Mouse (Mus musculus) heart, adult 9 months (tissue): ENCODE results near the gene AC109138.7.
"Not testable (repeated sequence)": the region's sequence is repeated elsewhere in the genome, so short reads cannot be mapped to it uniquely, and the experiment has no call there.

Experiments
- DNase-seq, 2 experiments: peaks; one replicate each; pipeline ENCODE4 v3.0.0; 2022; ENCODE audit warnings: low spot score in 2 of 2

The AC109138.7 gene

GRCm38 (mm10) chr19:4247010-4247409, 32.9 kb downstream of the AC109138.7 start:
- no peak for DNase-seq

- not testable (repeated sequence) for DNase-seq
Observed at GRCm38 (mm10) chr19:4248683-4249082, 34.5 kb downstream of the AC109138.7 start.

DNA sequence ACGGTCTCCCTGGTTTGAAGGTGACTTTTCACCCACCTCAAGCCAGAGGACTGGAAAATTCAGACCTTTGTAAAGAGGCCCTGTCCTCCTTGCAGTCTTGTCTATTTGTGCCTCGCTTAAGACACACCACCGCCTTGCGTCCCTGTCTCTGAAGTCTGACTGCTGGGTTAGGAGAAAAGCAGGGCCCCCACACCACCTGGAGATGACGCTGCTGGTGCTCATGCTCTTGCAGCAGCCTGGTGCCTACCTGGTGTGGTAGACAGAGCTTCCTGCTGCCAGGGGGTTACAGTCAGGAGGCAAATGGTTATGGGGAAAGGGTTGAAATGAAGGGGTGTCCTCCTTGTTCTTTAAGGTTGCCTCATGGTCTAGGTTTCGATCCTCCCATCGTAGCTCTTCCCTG, 40.1 kb downstream of the AC109138.7 start:
- DNase-seq: no peak

GRCm38 (mm10) chr19:4255583-4256162, 41.5 kb downstream of the AC109138.7 start:
- no peak for DNase-seq

DNA sequence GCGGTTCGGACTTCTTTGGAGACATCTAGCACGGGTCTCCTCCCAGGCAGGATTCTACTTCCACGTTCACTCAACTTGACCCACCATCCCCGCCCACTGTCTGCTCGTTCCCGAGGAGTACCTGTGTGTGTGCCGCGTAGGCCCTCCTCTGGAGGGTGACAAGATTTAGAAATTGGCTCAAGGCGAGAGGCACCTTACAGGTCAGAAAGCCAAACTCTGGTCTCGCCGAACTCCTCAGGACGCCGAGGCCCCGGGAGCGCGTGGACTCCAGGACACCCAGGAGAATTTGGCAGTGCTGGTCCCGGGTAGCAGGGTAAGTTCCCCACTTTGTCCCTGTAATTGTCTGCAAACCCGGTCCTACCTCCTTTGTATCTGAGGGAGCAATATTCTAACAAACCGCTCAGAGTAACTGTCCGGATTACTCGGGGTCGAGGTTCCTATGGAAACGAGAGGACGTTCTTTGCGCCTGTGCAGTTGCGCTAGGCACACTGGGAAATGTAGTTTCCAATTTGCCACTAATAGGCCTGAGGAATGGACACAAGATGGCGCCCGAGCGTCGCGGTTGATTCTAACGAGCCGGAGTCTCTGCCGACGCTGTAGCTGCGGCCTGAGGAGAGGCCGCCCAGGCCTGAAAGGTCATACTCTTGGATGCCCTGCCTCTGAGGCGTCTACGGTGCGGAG, 43.2 kb downstream of the AC109138.7 start:
- peak; percentile 89 to 94 for DNase-seq

- no peak for DNase-seq
Observed at GRCm38 (mm10) chr19:4257897-4258252, 43.7 kb downstream of the AC109138.7 start.

GRCm38 (mm10) chr19:4261038-4261698, 47.0 kb downstream of the AC109138.7 start:
- no peak for DNase-seq

DNA sequence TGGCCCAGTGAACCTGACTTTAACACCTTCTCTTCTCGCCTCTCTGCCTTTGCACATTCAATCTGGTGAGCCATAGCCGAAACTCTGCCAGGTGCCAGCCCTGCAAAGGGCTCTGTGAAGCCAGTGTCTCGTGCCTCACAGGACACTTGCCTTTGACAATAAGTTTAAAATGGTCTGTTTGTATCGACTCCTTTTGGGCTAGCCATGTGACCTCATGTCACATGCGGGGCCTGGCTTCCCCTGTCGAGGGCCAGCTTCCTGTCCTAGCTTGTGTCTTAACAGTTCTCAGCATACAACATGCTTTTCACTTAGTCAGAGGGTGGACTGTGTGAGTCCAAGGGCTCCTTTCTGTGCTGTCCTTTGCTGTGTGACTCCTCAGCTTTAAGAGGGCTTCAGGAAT, 48.6 kb downstream of the AC109138.7 start:
- DNase-seq: no peak

DNA sequence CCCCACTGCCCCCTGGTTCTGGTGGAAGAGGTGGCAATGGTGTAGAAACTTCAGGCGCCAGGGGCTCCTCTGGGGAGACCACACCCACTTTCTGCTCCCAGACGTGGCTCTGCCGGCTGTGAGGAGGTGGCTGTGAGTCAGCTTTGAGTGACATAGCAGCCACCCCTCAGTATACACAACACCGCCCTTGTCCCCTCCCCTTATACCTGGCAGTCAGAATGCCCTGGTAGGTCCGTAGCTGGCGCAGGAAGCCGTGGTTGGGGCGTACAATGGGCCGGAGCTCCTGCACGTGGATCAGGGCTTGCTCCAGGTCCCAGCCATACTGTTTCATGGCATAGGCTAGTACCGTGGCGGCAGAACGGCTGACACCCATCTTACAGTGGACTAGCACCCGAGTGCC, 49.5 kb downstream of the AC109138.7 start:
- no peak for DNase-seq

GRCm38 (mm10) chr19:4264171-4264780, 50.1 kb downstream of the AC109138.7 start:
- DNase-seq: no peak

DNA sequence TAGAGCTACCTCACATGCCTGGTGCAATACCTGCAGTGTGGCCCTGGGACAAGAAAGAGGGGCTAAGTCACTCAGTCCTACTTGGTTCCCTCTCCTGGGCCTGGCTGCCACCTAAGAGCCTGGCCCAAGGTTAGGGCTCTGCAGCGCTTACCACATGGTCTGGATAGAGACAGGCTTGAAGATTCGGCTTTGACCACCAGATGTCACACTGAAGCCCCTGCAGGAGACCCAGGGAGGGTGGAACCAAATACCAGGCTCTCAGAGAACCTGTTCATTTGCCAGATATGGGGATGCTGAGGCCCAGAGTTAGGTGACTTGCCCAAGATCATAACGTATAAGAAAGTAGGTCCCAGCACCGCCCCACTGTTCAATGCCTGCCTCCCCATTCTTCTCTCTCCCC, 51.8 kb downstream of the AC109138.7 start:
- DNase-seq: no peak

- peak; percentile 60 to 63 for DNase-seq
Observed at GRCm38 (mm10) chr19:4268566-4269361, 54.6 kb downstream of the AC109138.7 start, which contains the start of gene Ssh3. TSS of gene Ssh3 (minus strand) at chr19:4269180.

DNA sequence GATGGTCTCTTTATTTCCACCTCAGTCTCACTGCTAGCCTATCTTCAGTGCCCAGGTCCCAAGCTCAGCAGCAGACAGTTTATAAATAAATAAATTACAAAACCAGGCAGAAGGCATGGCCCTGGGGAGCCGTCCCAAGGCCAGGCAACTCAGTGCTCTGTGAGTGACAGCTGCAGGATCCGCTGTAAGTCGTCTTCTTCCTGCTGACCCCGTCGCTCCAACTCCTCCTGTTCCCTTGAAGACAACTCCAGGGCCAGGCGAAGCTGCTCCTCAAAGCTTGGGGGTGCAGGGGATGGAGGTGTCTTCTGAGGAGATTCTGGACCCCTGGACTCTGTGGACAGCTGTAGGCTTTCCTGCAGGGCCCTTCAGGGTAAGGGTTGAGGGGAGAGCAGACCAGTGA, 56.0 kb downstream of the AC109138.7 start:
- no peak for DNase-seq

DNA sequence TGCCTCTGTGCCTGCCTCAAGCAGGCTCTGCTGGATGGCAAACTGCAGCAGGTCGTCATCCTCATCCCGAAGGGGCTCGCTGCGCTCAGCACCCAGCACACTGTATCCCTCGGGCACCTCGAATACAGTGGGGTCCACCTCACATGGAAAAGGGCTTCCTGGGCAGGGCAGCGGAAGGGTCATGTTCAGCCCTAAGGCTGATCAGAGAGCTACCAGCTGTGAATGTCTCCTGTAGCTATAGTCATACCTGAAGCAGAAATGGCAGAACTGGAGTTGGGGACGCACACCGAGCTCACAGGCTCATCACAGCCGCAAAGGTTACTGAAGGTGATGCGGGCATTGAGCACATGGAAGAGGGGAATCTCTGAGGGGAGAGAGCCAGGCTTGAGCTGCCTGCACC, 56.8 kb downstream of the AC109138.7 start:
- no peak for DNase-seq

GRCm38 (mm10) chr19:4279487-4279886, 65.3 kb downstream of the AC109138.7 start:
- no peak for DNase-seq

DNA sequence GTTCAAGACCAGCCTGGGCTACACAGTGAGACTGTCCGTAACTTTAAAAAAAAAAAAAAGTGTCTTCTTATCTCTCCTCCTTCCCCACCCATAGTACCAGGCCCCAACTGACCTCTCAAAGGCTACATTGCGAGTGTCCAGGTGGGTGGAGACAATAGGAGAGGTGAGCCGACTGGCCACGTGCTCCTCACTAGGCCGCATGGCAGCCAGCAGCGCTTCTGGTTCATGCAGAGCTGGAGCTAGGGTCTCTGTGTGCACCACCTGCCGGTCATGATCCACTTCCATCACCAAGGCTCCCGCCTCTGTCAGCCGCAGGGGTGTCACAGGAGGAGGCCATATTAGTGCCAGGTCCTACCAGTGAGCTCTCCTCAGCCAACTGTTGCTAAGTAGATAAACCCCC, 66.3 kb downstream of the AC109138.7 start:
- no peak for DNase-seq
